Comparison of ENCODE assay signal across 8 mouse cellular contexts in genomic region chr7:80025391-80026117, GRCm38 (mm10). TPM values are rescaled to one million over a fixed set of nuclear protein-coding genes. Genes with fewer than 3 reads are reported as not detected.
DNase-seq lines count a peak whose midpoint lies in the region; ATAC-seq and TF ChIP-seq lines count a peak whose summit lies in the region.

No protein-coding gene starts in this region.

- no peaks in the 10 kb centered on the region for H3K9me3 ChIP-seq in kidney, embryonic 15.5 days (replicated peaks)
- no peaks in the 10 kb centered on the region for H3K9me3 ChIP-seq in forebrain, postnatal 0 days (ENCODE audit: low read length)

- H3K9ac ChIP-seq in kidney, embryonic 15.5 days, result peak overlapping the region; percentile 86
- H3K9ac ChIP-seq in forebrain, postnatal 0 days, result peak overlapping the region; percentile 88

- no peak for DNase-seq in kidney, adult 18-20 months
- DNase-seq in Patski (ENCODE audit: low read depth, low spot score), result no peak
- peak; percentile 45 for DNase-seq in forebrain, postnatal 0 days
- DNase-seq in adrenal gland, adult 8-10 months, result no peak
- no peak for DNase-seq in right cerebral cortex, postnatal 10 days (ENCODE audit: low spot score in 2 of 2)

- peak overlapping the region; percentile 99 for H3K27ac ChIP-seq in kidney, embryonic 15.5 days
- H3K27ac ChIP-seq in forebrain, postnatal 0 days (ENCODE audit: low read depth, low read length), result peak overlapping the region; percentile 98

- POLR2A ChIA-PET in Patski (lab: Charles Lee), result interaction anchor here (1.0 to 3.2 kb wide), 10 partner anchors 10 to 104 kb away, joined by 3 to 15 read pairs (median 4); partner anchors contain the start of gene Idh2

- no peaks in the 10 kb centered on the region for H3K27me3 ChIP-seq in kidney, embryonic 15.5 days
- no peaks in the 10 kb centered on the region for H3K27me3 ChIP-seq in Patski
- H3K27me3 ChIP-seq in forebrain, postnatal 0 days (ENCODE audit: insufficient read depth, low read length), result no peaks in the 10 kb centered on the region

- CTCF ChIA-PET in Patski (lab: Charles Lee), result no interaction called here

- H3K4me3 ChIP-seq in kidney, embryonic 15.5 days (replicated peaks), result peak overlapping the region; percentile 72
- H3K4me3 ChIP-seq in forebrain, postnatal 0 days (ENCODE audit: low read depth, low read length), result peak overlapping the region; percentile 98

- TF ChIP-seq CTCF in Patski (IDR thresholded peaks at IDR 0.05), result no peak
- TF ChIP-seq CTCF in forebrain, postnatal 0 days (IDR thresholded peaks at IDR 0.05; ENCODE audit: low read depth), result no peak

- no peaks in the 10 kb centered on the region for H3K36me3 ChIP-seq in kidney, embryonic 15.5 days
- no peaks in the 10 kb centered on the region for H3K36me3 ChIP-seq in forebrain, postnatal 0 days (ENCODE audit: insufficient read depth)

- H3K4me1 ChIP-seq in kidney, embryonic 15.5 days, result peaks cover 53% of the 10 kb centered on the region
- peaks cover 13% of the 10 kb centered on the region for H3K4me1 ChIP-seq in forebrain, postnatal 0 days (ENCODE audit: insufficient read depth)

- WGBS in kidney, embryonic 15.5 days, result under 1% methylated on average over 28 of the region's 28 CpGs
- 3% methylated on average over 28 of the region's 28 CpGs for WGBS in forebrain, postnatal 0 days

- H3K4me2 ChIP-seq in kidney, embryonic 15.5 days, result peak overlapping the region; percentile 95
- peak overlapping the region; percentile 81 for H3K4me2 ChIP-seq in forebrain, postnatal 0 days (ENCODE audit: low read depth)

- no peak; the same call in 1 of the 2 replicates for ATAC-seq in kidney, embryonic 15.5 days (replicated peaks; ENCODE audit: low FRiP score)
- peak; percentile 15 for ATAC-seq in Patski
- ATAC-seq in forebrain, postnatal 0 days, result no peak
- ATAC-seq in megakaryocyte progenitor cell, adult 5-6 weeks (replicated peaks; ENCODE audit: poor library complexity), result 0 out of 2 replicates have a peak, but pooled peaks have one; percentile 7
- no peak for ATAC-seq in activated CD4-positive, CD25-positive, alpha-beta regulatory T cell, adult 4 months

- in situ Hi-C loops in Patski (cut with MboI; ENCODE audit: low pct_unique_long_range_greater_than_20kb), result no loop called here

RNA-seq across cellular contexts. Expression of gene Zfp710, which starts 0.9 kb away (rescaled TPM):
- 20.1 and 20.5 TPM in 2 replicates for polyA plus RNA-seq in kidney, embryonic 15.5 days (2015; fragmentation: Nextera tagmentation; extraction: Ambion mirVana)
- polyA plus RNA-seq in Patski (2021), result 15.9 TPM
- total RNA-seq in forebrain, postnatal 0 days (2014; rRNA removed), result 22.5 and 30.6 TPM in 2 replicates
- 9.6 and 12.3 TPM in 2 replicates for polyA plus RNA-seq in forebrain, postnatal 0 days (2015; fragmentation: Nextera tagmentation; extraction: Ambion mirVana)
- total RNA-seq in megakaryocyte progenitor cell, adult 5-6 weeks (2015), result 18.9 and 19.3 TPM in 2 replicates
- 22.7 and 23.6 TPM in 2 replicates for total RNA-seq in megakaryocyte progenitor cell, adult 5-6 weeks (2017)
- polyA plus RNA-seq in activated CD4-positive, CD25-positive, alpha-beta regulatory T cell, adult 4 months (2017; shearing (Covaris generic)), result 1 to 10 TPM; 4.2 to 4.6 TPM
- 10 to 100 TPM; 14.3 to 34.1 (median 25.3) TPM for total RNA-seq in adrenal gland, adult 8-10 months (2022)

Comparison
In these comparisons a context has a peak if more than half of its experiments do, and no peak if none do; other contexts are left out.
1. ATAC-seq: peak in Patski (single experiment) and megakaryocyte progenitor cell, adult 5-6 weeks (single experiment); none in kidney, embryonic 15.5 days (single experiment), forebrain, postnatal 0 days (single experiment) and activated CD4-positive, CD25-positive, alpha-beta regulatory T cell, adult 4 months (single experiment).